Mouse (Mus musculus) small intestine, adult 2 months (tissue): ENCODE results near the gene Cyp2b19.

Experiments
- CTCF ChIP-seq: fragments of 200-500 bp; IDR thresholded peaks from 2 replicates; pipeline ENCODE4 v1.5.1; 2012; ENCODE audit warnings: low read depth, mild to moderate bottlenecking, control low read depth, inconsistent platforms, low read length, moderate library complexity, mixed read lengths; ENCODE audit not compliant: insufficient replicate concordance, insufficient read length; ENCODE audit errors: extremely low read depth
- POLR2A ChIP-seq: fragments of 200-500 bp; IDR thresholded peaks from 2 replicates; pipeline ENCODE4 v1.6.1; 2012; ENCODE audit warnings: low read depth, mild to moderate bottlenecking, control low read depth, inconsistent platforms, low read length, moderate library complexity

DNA sequence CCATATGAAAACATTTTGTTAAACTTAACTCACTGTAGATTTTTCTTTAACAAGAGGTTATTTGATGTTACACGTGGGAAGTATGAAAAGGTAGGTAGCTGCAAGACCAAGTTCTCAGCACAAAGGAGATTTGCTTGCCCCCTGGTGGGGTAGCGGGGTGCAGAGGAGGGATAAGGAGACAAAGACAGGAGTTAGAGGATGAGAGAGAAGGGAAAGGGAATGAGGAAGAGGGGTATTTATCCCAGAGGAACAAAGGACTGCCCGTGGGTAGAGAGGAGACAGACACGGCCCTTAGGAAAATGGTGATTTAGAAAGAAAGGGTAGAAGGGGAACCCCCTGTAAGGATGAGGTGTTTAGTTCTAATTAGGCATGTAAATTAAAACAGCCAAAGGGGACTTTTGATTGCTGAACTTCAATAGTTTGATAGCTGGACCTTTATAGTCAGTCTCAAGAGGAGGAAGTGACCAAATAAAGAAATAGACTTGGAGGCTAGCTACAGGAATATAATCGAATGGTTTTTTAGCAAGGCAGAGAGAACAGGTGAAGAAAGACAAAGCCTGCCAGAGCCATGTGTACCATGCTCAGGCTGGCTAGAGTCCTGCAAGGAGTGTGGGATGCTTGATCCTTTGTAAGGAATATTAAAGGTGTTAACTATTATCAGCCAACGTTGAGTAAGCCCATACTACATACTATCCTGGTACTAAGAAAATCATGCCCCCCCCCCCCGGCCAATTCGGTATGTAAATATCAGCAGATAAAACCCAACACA, 24.2 kb downstream of the Cyp2b19 start:
- TF ChIP-seq POLR2A, result no peak
- no peak for TF ChIP-seq CTCF
